Mouse (Mus musculus): ENCODE results near the gene Dennd5b. TPM values are rescaled to one million over a fixed set of nuclear protein-coding genes. Genes with fewer than 3 reads are reported as not detected.
A peak's percentile ranks its signal among the peaks of the same experiment; 100 is the strongest.

Gene Dennd5b
- total and polyA plus RNA-seq, 3 experiments, result 3.7 to 17.8 (median 16.0) TPM

DNA sequence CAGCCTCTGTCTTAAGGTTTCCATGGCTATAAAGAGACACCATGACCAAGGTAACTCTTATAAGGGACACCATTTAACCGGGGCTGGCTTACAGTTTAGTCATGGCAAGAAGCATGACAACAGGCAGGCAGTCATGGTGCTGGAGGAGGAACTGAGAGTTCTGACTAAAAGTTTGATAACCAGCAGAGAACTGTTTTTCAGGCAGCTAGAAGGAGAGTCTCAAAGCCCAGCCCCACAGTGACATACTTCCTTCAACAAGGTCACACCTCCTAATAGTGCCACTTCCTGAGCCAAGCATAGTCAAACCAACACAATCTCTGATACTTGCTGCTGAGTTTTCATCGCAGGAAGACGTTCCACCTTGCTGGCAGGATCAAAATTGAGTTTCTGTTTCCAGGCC is 37.5 kb upstream of the Dennd5b start:
- Histone ChIP-seq H3K27me3 (ENCODE audit: control insufficient read depth, insufficient read depth, low read length) (no peaks in the 10 kb centered on the region), H3K79me2 (replicated peaks; ENCODE audit: control insufficient read depth, insufficient read depth, low read length) (no peaks in the 10 kb centered on the region), H3K4me1 (ENCODE audit: control insufficient read depth, insufficient read depth, low read length) (peaks cover 6% of the 10 kb centered on the region), H3K27ac (no peak overlapping the region), H3K36me3 (ENCODE audit: control insufficient read depth, insufficient read depth, low read length) (peaks cover 13% of the 10 kb centered on the region), H3K9ac (ENCODE audit: low read depth, low read length) (no peak overlapping the region), H3K4me3 (no peak overlapping the region)
- WGBS, result 81% methylated on average over 3 of the region's 3 CpGs
- TF ChIP-seq EP300 (IDR thresholded peaks at IDR 0.05; ENCODE audit: insufficient read depth, low read depth, low read length) (no peak), POLR2A (IDR thresholded peaks at IDR 0.05; ENCODE audit: insufficient read depth, low read depth, low read length) (no peak), CTCF (IDR thresholded peaks at IDR 0.05) (no peak)
- intact Hi-C loops (cut with DNase I), result loop anchor here (5.0 kb wide), 1 partner anchor 178 kb away; no protein-coding TSS in a partner anchor
- DNase-seq, result no peak

DNA sequence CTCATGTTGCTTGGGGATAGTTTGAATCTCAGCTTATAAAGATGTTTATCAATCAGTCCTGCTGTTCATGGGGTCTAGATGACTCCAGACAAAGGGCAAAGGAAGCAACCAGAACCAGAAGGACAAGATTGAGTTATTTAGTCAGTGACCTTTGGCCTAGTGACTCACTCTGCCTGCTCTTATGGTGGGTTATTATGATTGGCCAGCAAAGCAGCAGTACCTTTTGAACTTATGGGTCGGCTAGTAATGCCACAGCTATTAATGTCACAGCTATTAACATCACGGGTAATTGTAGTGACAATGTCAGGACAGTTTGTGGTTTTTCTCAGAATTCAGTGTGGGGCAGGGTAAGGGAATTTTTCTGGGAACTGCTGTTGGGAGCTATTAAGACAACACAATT is 36.5 kb upstream of the Dennd5b start:
- intact Hi-C loops (cut with DNase I), result loop anchor here (5.0 kb wide), 1 partner anchor 179 kb away; no protein-coding TSS in a partner anchor
- 48% methylated on average over 2 of the region's 2 CpGs for WGBS
- no peaks in the 10 kb centered on the region for H3K79me2 ChIP-seq (replicated peaks; ENCODE audit: control insufficient read depth, insufficient read depth, low read length)
- no peak overlapping the region for H3K9ac ChIP-seq (ENCODE audit: low read depth, low read length)
- TF ChIP-seq CTCF (IDR thresholded peaks at IDR 0.05) (no peak), POLR2A (IDR thresholded peaks at IDR 0.05; ENCODE audit: insufficient read depth, low read depth, low read length) (no peak), EP300 (IDR thresholded peaks at IDR 0.05; ENCODE audit: insufficient read depth, low read depth, low read length) (no peak)
- H3K4me1 ChIP-seq (ENCODE audit: control insufficient read depth, insufficient read depth, low read length), result peaks cover 6% of the 10 kb centered on the region
- no peaks in the 10 kb centered on the region for H3K27me3 ChIP-seq (ENCODE audit: control insufficient read depth, insufficient read depth, low read length)
- H3K27ac ChIP-seq, result no peak overlapping the region
- DNase-seq, result no peak
- H3K36me3 ChIP-seq (ENCODE audit: control insufficient read depth, insufficient read depth, low read length), result peaks cover 11% of the 10 kb centered on the region
- H3K4me3 ChIP-seq, result no peak overlapping the region

DNA sequence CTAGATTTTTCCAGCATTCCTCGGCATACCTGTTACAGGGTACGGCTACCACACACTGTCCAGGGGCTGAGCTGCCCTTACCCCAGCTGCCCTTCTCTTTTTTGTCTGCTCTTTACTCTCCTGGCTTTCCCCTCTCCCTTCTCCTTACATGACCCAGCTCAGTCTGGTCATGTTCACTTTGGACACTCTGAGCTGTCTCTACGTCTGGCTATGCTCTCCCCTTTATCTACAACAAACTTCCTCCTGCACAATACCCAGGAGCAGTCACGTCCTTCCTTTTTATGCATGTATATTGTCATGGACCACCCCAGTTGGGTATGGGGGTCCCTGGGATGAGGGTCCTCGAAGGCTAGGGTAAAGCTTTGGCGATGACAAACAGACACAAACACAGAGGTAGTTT is 34.2 kb upstream of the Dennd5b start:
- TF ChIP-seq EP300 (IDR thresholded peaks at IDR 0.05; ENCODE audit: insufficient read depth, low read depth, low read length) (no peak), POLR2A (IDR thresholded peaks at IDR 0.05; ENCODE audit: insufficient read depth, low read depth, low read length) (no peak), CTCF (IDR thresholded peaks at IDR 0.05) (no peak)
- Histone ChIP-seq H3K79me2 (replicated peaks; ENCODE audit: control insufficient read depth, insufficient read depth, low read length) (no peaks in the 10 kb centered on the region), H3K9ac (ENCODE audit: low read depth, low read length) (no peak overlapping the region), H3K4me3 (no peak overlapping the region), H3K27me3 (ENCODE audit: control insufficient read depth, insufficient read depth, low read length) (no peaks in the 10 kb centered on the region), H3K27ac (no peak overlapping the region), H3K4me1 (ENCODE audit: control insufficient read depth, insufficient read depth, low read length) (peaks cover 2% of the 10 kb centered on the region; the same call in 1 of the 2 replicates), H3K36me3 (ENCODE audit: control insufficient read depth, insufficient read depth, low read length) (peaks cover 7% of the 10 kb centered on the region)
- intact Hi-C loops (cut with DNase I), result loop anchor here (5.0 kb wide), 1 partner anchor 182 kb away; no protein-coding TSS in a partner anchor
- 38% methylated on average over 6 of the region's 6 CpGs for WGBS
- no peak for DNase-seq

DNA sequence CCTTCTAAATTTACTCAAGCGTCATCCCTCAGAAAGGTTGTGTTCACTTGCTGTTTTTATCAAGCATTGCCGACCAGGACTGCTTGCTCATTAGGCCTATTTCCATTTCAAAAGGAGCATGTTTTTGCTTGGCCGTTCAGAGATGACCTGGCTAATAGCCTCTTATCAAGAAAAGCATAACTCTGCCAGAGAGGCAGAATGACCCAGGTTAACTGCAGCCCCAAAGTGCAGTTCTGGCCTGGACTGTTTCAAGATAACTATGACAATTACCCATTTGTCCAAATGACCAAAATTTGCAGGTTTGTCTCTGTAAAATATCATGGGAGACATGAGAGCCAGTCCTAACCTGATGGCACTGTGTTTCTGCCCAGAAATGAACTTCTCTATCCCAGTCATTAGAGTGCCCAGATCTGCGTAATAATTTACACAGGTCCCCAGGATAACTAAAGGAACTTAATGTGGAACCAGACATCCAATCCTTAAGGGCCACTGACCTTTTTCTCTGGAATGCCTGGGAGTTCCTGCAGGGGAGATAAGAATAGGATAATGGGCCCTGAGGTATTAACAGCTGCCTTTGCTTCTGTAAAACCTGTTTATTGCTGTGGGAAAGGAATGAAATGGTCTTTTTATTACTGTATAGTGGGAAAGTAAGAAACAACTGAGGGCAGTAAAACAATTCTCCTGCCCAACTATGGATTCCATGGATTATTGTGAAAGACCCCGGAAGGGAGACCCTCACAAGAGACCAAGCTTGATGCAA is 33.1 kb upstream of the Dennd5b start:
- Histone ChIP-seq H3K4me3 (no peak overlapping the region), H3K4me1 (ENCODE audit: control insufficient read depth, insufficient read depth, low read length) (peaks cover 2% of the 10 kb centered on the region; the same call in 1 of the 2 replicates), H3K36me3 (ENCODE audit: control insufficient read depth, insufficient read depth, low read length) (peaks cover 7% of the 10 kb centered on the region), H3K79me2 (replicated peaks; ENCODE audit: control insufficient read depth, insufficient read depth, low read length) (no peaks in the 10 kb centered on the region), H3K27me3 (ENCODE audit: control insufficient read depth, insufficient read depth, low read length) (no peaks in the 10 kb centered on the region), H3K9ac (ENCODE audit: low read depth, low read length) (no peak overlapping the region), H3K27ac (peak overlapping the region; percentile 52)
- no peak for DNase-seq
- TF ChIP-seq EP300 (IDR thresholded peaks at IDR 0.05; ENCODE audit: insufficient read depth, low read depth, low read length), result no peak
- TF ChIP-seq CTCF (IDR thresholded peaks at IDR 0.05), result no peak
- TF ChIP-seq POLR2A (IDR thresholded peaks at IDR 0.05; ENCODE audit: insufficient read depth, low read depth, low read length), result no peak
- intact Hi-C loops (cut with DNase I), result loop anchor here (5.0 kb wide), 1 partner anchor 183 kb away; no protein-coding TSS in a partner anchor
- 23% methylated on average over 5 of the region's 5 CpGs for WGBS

DNA sequence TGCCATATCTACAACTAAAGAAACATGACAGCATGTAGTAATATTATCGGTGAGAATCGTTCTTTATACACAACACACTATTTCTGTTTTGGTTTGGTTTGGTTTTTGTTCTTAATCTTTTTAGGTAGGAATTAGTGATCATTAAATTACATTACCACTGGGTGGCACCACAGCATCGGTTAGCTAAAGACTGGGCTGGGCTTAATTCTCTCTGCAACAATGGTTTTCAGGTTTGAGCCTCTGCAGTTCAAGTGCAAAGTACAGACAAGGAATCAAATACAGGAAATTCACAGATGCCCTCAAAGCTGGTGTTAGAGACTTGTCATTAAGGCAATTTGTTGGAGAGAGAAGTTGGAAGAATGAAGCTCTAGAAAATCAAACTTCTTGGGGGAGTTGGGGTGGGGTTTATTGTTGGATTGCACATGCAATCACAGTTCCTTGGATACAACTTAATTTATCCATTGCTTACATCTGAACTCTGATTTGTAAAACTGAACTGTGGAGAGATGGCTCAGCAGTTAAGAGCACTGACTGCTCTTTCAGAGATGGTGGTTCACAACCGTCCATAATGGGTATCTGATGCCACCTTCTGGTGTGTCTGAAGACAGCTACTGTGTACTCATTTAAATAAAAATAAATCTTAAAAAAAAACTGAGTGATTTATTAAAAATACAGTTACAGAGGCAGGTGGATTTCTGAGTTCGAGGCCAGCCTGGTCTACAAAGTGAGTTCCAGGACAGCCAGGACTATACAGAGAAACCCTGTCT is 31.0 kb upstream of the Dennd5b start:
- Histone ChIP-seq H3K4me1 (ENCODE audit: control insufficient read depth, insufficient read depth, low read length) (peaks cover 2% of the 10 kb centered on the region; the same call in 1 of the 2 replicates), H3K27me3 (ENCODE audit: control insufficient read depth, insufficient read depth, low read length) (no peaks in the 10 kb centered on the region), H3K4me3 (no peak overlapping the region), H3K27ac (no peak overlapping the region), H3K9ac (ENCODE audit: low read depth, low read length) (no peak overlapping the region), H3K36me3 (ENCODE audit: control insufficient read depth, insufficient read depth, low read length) (peaks cover 7% of the 10 kb centered on the region), H3K79me2 (replicated peaks; ENCODE audit: control insufficient read depth, insufficient read depth, low read length) (no peaks in the 10 kb centered on the region)
- 33% methylated on average over 5 of the region's 5 CpGs for WGBS
- peak; percentile 73 for TF ChIP-seq CTCF (IDR thresholded peaks at IDR 0.05)
- no peak for TF ChIP-seq POLR2A (IDR thresholded peaks at IDR 0.05; ENCODE audit: insufficient read depth, low read depth, low read length)
- 0 out of 2 replicates have a peak, but pooled peaks have one; percentile 33 for TF ChIP-seq EP300 (IDR thresholded peaks at IDR 0.05; ENCODE audit: insufficient read depth, low read depth, low read length)
- intact Hi-C loops (cut with DNase I), result loop anchor here (1.0 kb wide), 1 partner anchor 243 kb away; no protein-coding TSS in a partner anchor
- no peak for DNase-seq
